Mouse (Mus musculus) liver, adult 2 months (tissue): ENCODE measurements around the gene Defb13. TPM values are rescaled to one million over a fixed set of nuclear protein-coding genes. Genes with fewer than 3 reads are reported as not detected.

Source experiments
- DNase-seq: peaks from one replicate; pipeline ENCODE4 v3.0.0-alpha.2; 2011; ENCODE audit warnings: low read depth, low spot score; ENCODE audit errors: extremely low read depth
- H3K27ac ChIP-seq: fragments of 200-500 bp; replicated peaks from 2 replicates; pipeline ENCODE4 v1.5.1; 2012; ENCODE audit warnings: low read depth, mild to moderate bottlenecking, control low read depth, inconsistent platforms, low read length; ENCODE audit not compliant: insufficient read depth
- H3K27me3 ChIP-seq: fragments of 200-500 bp; 2 replicates; pipeline ENCODE4 v1.6.1; 2012; ENCODE audit warnings: mild to moderate bottlenecking, moderate library complexity, low read length, inconsistent platforms; ENCODE audit not compliant: control insufficient read depth, insufficient read depth
- H3K36me3 ChIP-seq: fragments of 200-500 bp; 2 replicates; pipeline ENCODE4 v1.6.1; 2012; ENCODE audit warnings: low read length, inconsistent platforms; ENCODE audit not compliant: control insufficient read depth, insufficient read depth
- H3K4me1 ChIP-seq: fragments of 200-500 bp; 2 replicates; pipeline ENCODE4 v1.6.1; 2011; ENCODE audit warnings: low read length; ENCODE audit not compliant: control insufficient read depth, insufficient read depth
- H3K4me3 ChIP-seq: fragments of 200-500 bp; 2 replicates; pipeline ENCODE4 v1.5.1; 2011; ENCODE audit warnings: low read depth, mild to moderate bottlenecking, control low read depth, low read length, moderate library complexity; ENCODE audit not compliant: insufficient read depth
- H3K79me2 ChIP-seq: fragments of 200-500 bp; 2 replicates; pipeline ENCODE4 v1.6.1; 2012; ENCODE audit warnings: inconsistent platforms, mild to moderate bottlenecking, low read length, moderate library complexity; ENCODE audit not compliant: control insufficient read depth, insufficient read depth
- H3K9ac ChIP-seq: fragments of 200-500 bp; 2 replicates; pipeline ENCODE4 v1.6.1; 2012; ENCODE audit warnings: low read depth, mild to moderate bottlenecking, control low read depth, inconsistent platforms, low read length
- CTCF ChIP-seq: fragments of 200-500 bp; IDR thresholded peaks from 2 replicates; pipeline ENCODE4 v1.5.1; 2011; ENCODE audit warnings: low read depth, low read length, control low read depth
- POLR2A ChIP-seq: fragments of 200-500 bp; IDR thresholded peaks from 2 replicates; pipeline ENCODE4 v1.6.1; 2011; ENCODE audit warnings: low read length, control low read depth; ENCODE audit not compliant: insufficient read depth; ENCODE audit errors: extremely low read depth
- WGBS: fragments of 180-500 bp; shearing (Covaris S2); methylation state at CpG from one replicate; pipeline ENCODE4 v1.1.7; 2018; 5-methylcytosine and 5-hydroxymethylcytosine counted together
- polyA plus RNA-seq: library from polyadenylated mRNA; depleted of rRNA; stranded (reverse); fragments of >200 nt; gene quantifications from 2 replicates; pipeline ENCODE4 v1.2.3, GENCODE M21; 2012; rRNA removed
- total RNA-seq: library from RNA; depleted of rRNA; stranded (reverse); fragments of >200 nt; gene quantifications from 2 replicates; pipeline ENCODE4 v1.2.3, GENCODE M21; 2014; rRNA removed

Gene Defb13
- total and polyA plus RNA-seq, 2 experiments, result not detected

GRCm38 (mm10) chr8:21966646-21967045 is 20.1 kb downstream of the Defb13 start:
- no peaks in the 10 kb centered on the region for H3K79me2 ChIP-seq
- H3K4me3 ChIP-seq, result no peak overlapping the region
- no peak overlapping the region for H3K27ac ChIP-seq
- TF ChIP-seq POLR2A (no peak), CTCF (no peak)
- DNase-seq, result no peak
- H3K9ac ChIP-seq, result no peak overlapping the region
- no peaks in the 10 kb centered on the region for H3K27me3 ChIP-seq
- no peaks in the 10 kb centered on the region for H3K4me1 ChIP-seq
- 71% methylated on average over 1 of the region's 1 CpGs for WGBS
- no peaks in the 10 kb centered on the region for H3K36me3 ChIP-seq

- Histone ChIP-seq H3K27me3 (no peaks in the 10 kb centered on the region), H3K27ac (no peak within 1 kb of the TSS), H3K9ac (no peak within 1 kb of the TSS), H3K4me1 (no peaks in the 10 kb centered on the region), H3K79me2 (no peaks in the 10 kb centered on the region), H3K4me3 (no peak within 1 kb of the TSS), H3K36me3 (no peaks in the 10 kb centered on the region)
- no peak for TF ChIP-seq CTCF
- TF ChIP-seq POLR2A, result no peak
- no peak for DNase-seq
- 70% methylated on average over 3 of the region's 3 CpGs for WGBS
Observed at GRCm38 (mm10) chr8:21969475-21969874, 22.9 kb downstream of the Defb13 start, which contains the start of gene Ccdc70. Ccdc70 (plus strand) TSS chr8:21969775.

- Histone ChIP-seq H3K27ac (no peak overlapping the region), H3K4me3 (no peak overlapping the region), H3K79me2 (no peaks in the 10 kb centered on the region), H3K9ac (no peak overlapping the region), H3K36me3 (no peaks in the 10 kb centered on the region), H3K4me1 (no peaks in the 10 kb centered on the region), H3K27me3 (no peaks in the 10 kb centered on the region)
- no peak for DNase-seq
- TF ChIP-seq POLR2A, result no peak
- no peak for TF ChIP-seq CTCF
- 64% methylated on average over 4 of the region's 4 CpGs for WGBS
Observed at GRCm38 (mm10) chr8:21978193-21978592, 31.6 kb downstream of the Defb13 start.

GRCm38 (mm10) chr8:21981664-21982337 is 35.2 kb downstream of the Defb13 start:
- DNase-seq, result no peak
- Histone ChIP-seq H3K9ac (no peak overlapping the region), H3K36me3 (no peaks in the 10 kb centered on the region), H3K4me1 (no peaks in the 10 kb centered on the region), H3K79me2 (no peaks in the 10 kb centered on the region), H3K27me3 (no peaks in the 10 kb centered on the region), H3K4me3 (no peak overlapping the region), H3K27ac (no peak overlapping the region)
- TF ChIP-seq CTCF (no peak), POLR2A (no peak)
- WGBS, result 61% methylated on average over 8 of the region's 8 CpGs

- Histone ChIP-seq H3K79me2 (no peaks in the 10 kb centered on the region), H3K36me3 (peaks cover 14% of the 10 kb centered on the region), H3K4me1 (no peaks in the 10 kb centered on the region), H3K4me3 (no peak overlapping the region), H3K9ac (no peak overlapping the region), H3K27ac (no peak overlapping the region), H3K27me3 (no peaks in the 10 kb centered on the region)
- no peak for TF ChIP-seq POLR2A
- TF ChIP-seq CTCF, result peak; percentile 75
- WGBS, result 59% methylated on average over 6 of the region's 6 CpGs
- DNase-seq, result no peak
Observed at GRCm38 (mm10) chr8:21992184-21992583, 45.6 kb downstream of the Defb13 start.

- peaks cover 20% of the 10 kb centered on the region for H3K36me3 ChIP-seq
- H3K4me3 ChIP-seq, result no peak overlapping the region
- H3K79me2 ChIP-seq, result no peaks in the 10 kb centered on the region
- 75% methylated on average over 3 of the region's 3 CpGs for WGBS
- TF ChIP-seq POLR2A (no peak), CTCF (no peak)
- no peak for DNase-seq
- H3K27me3 ChIP-seq, result no peaks in the 10 kb centered on the region
- H3K9ac ChIP-seq, result no peak overlapping the region
- H3K27ac ChIP-seq, result no peak overlapping the region
- H3K4me1 ChIP-seq, result no peaks in the 10 kb centered on the region
Observed at GRCm38 (mm10) chr8:21995181-21995580, 48.6 kb downstream of the Defb13 start.

Other genes with a start within 250 kb of the Defb13 start
- gene AY761184, start 243.1 kb upstream of the Defb13 start, total RNA-seq, result not detected in 2 replicates
- gene AY761184, start 243.1 kb upstream of the Defb13 start, polyA plus RNA-seq, result not detected in 2 replicates
- gene Defa24, start 212.3 kb upstream of the Defb13 start, total RNA-seq, result not detected in 2 replicates
- gene Defa24, start 212.3 kb upstream of the Defb13 start, polyA plus RNA-seq, result not detected in 2 replicates
- not detected in 2 replicates for gene Defb50, start 123.2 kb upstream of the Defb13 start, total RNA-seq
- gene Defb50, start 123.2 kb upstream of the Defb13 start, polyA plus RNA-seq, result not detected in 2 replicates
- not detected in 2 replicates for gene Defb2, start 106.8 kb upstream of the Defb13 start, total RNA-seq
- gene Defb2, start 106.8 kb upstream of the Defb13 start, polyA plus RNA-seq, result not detected in 2 replicates
- gene Defb10, start 87.9 kb upstream of the Defb13 start, total RNA-seq, result not detected in 2 replicates
- not detected in 2 replicates for gene Defb10, start 87.9 kb upstream of the Defb13 start, polyA plus RNA-seq
- gene Defb9, start 61.3 kb upstream of the Defb13 start, total RNA-seq, result not detected in 2 replicates
- gene Defb9, start 61.3 kb upstream of the Defb13 start, polyA plus RNA-seq, result not detected in 2 replicates
- not detected in 2 replicates for gene Defb11, start 40.4 kb upstream of the Defb13 start, total RNA-seq
- not detected in 2 replicates for gene Defb11, start 40.4 kb upstream of the Defb13 start, polyA plus RNA-seq
- not detected in 2 replicates for gene Defb15, start 14.1 kb upstream of the Defb13 start, total RNA-seq
- not detected in 2 replicates for gene Defb15, start 14.1 kb upstream of the Defb13 start, polyA plus RNA-seq
- not detected in 2 replicates for gene Defb35, start 8.4 kb upstream of the Defb13 start, total RNA-seq
- not detected in 2 replicates for gene Defb35, start 8.4 kb upstream of the Defb13 start, polyA plus RNA-seq
- gene Fam90a1a, start 12.0 kb downstream of the Defb13 start, total RNA-seq, result not detected in 2 replicates
- not detected in 2 replicates for gene Fam90a1a, start 12.0 kb downstream of the Defb13 start, polyA plus RNA-seq
- gene Ccdc70, start 23.0 kb downstream of the Defb13 start, total RNA-seq, result not detected in 2 replicates
- not detected in 2 replicates for gene Ccdc70, start 23.0 kb downstream of the Defb13 start, polyA plus RNA-seq
- gene Atp7b, start 113.5 kb downstream of the Defb13 start, total RNA-seq, result 9.8 and 14.5 TPM in 2 replicates
- 10.7 and 12.5 TPM in 2 replicates for gene Atp7b, start 113.5 kb downstream of the Defb13 start, polyA plus RNA-seq
- gene Alg11, start 114.0 kb downstream of the Defb13 start, total RNA-seq, result 15.2 and 22.2 TPM in 2 replicates
- 4.8 and 11.6 TPM in 2 replicates for gene Alg11, start 114.0 kb downstream of the Defb13 start, polyA plus RNA-seq
- 0.20 and 0.28 TPM in 2 replicates for gene Nek5, start 178.3 kb downstream of the Defb13 start, total RNA-seq
- 0.04 and 0.10 TPM in 2 replicates for gene Nek5, start 178.3 kb downstream of the Defb13 start, polyA plus RNA-seq
- 1.1 and 1.5 TPM in 2 replicates for gene Nek3, start 219.7 kb downstream of the Defb13 start, total RNA-seq
- gene Nek3, start 219.7 kb downstream of the Defb13 start, polyA plus RNA-seq, result 0.56 and 0.71 TPM in 2 replicates
- 0.65 and 1.7 TPM in 2 replicates for gene Ckap2, start 239.1 kb downstream of the Defb13 start, total RNA-seq
- gene Ckap2, start 239.1 kb downstream of the Defb13 start, polyA plus RNA-seq, result 0.10 and 0.18 TPM in 2 replicates
- 11.2 and 14.4 TPM in 2 replicates for gene Vps36, start 246.0 kb downstream of the Defb13 start, total RNA-seq
- gene Vps36, start 246.0 kb downstream of the Defb13 start, polyA plus RNA-seq, result 7.0 and 7.8 TPM in 2 replicates